Mouse (Mus musculus) layer of hippocampus, adult 8-10 months (tissue): ENCODE data around the gene Fli1. TPM values are rescaled to one million over a fixed set of nuclear protein-coding genes. Genes with fewer than 3 reads are reported as not detected.

Source experiments
- DNase-seq, 2 experiments: peaks; one replicate each; pipeline ENCODE4 v3.0.0; 2022; ENCODE audit warnings: low spot score in 2 of 2
- total RNA-seq, 4 experiments: library from RNA; stranded (reverse); gene quantifications; 2 replicates each; pipeline ENCODE4 v1.2.4; 2022

The Fli1 gene
- total RNA-seq, 4 experiments from 2014 or later, result 4.4 to 11.1 (median 6.3) TPM

GRCm38 (mm10) chr9:32549462-32550384 lies 7.1 kb upstream of the Fli1 start:
- DNase-seq, result no peak

GRCm38 (mm10) chr9:32546731-32547130 lies 4.1 kb upstream of the Fli1 start:
- no peak for DNase-seq

- DNase-seq, result no peak
Measured at GRCm38 (mm10) chr9:32544731-32545661, 2.3 kb upstream of the Fli1 start.

GRCm38 (mm10) chr9:32543923-32544575 lies 1.4 kb upstream of the Fli1 start:
- no peak for DNase-seq

- no peak for DNase-seq
Measured at GRCm38 (mm10) chr9:32543040-32543581, 450 bp upstream of the Fli1 start.

- no peak for DNase-seq
Measured at GRCm38 (mm10) chr9:32541223-32541901, 1.3 kb downstream of the Fli1 start.

- DNase-seq, result no peak
Measured at GRCm38 (mm10) chr9:32540406-32541222, 2.0 kb downstream of the Fli1 start.

GRCm38 (mm10) chr9:32540061-32540405 lies 2.6 kb downstream of the Fli1 start:
- no peak for DNase-seq

- DNase-seq, result no peak
Measured at GRCm38 (mm10) chr9:32539321-32539761, 3.3 kb downstream of the Fli1 start.

- no peak for DNase-seq
Measured at GRCm38 (mm10) chr9:32538124-32538523, 4.5 kb downstream of the Fli1 start.

- DNase-seq, result no peak
Measured at GRCm38 (mm10) chr9:32537706-32538105, 5.0 kb downstream of the Fli1 start.

GRCm38 (mm10) chr9:32535201-32535955 lies 7.3 kb downstream of the Fli1 start:
- no peak for DNase-seq

- DNase-seq, result no peak
Measured at GRCm38 (mm10) chr9:32534025-32534615, 8.5 kb downstream of the Fli1 start.

- DNase-seq, result no peak
Measured at GRCm38 (mm10) chr9:32531588-32531987, 11.1 kb downstream of the Fli1 start.

GRCm38 (mm10) chr9:32530975-32531374 lies 11.7 kb downstream of the Fli1 start:
- DNase-seq, result no peak

GRCm38 (mm10) chr9:32530188-32530587 lies 12.5 kb downstream of the Fli1 start:
- no peak for DNase-seq

GRCm38 (mm10) chr9:32529594-32529993 lies 13.1 kb downstream of the Fli1 start:
- no peak for DNase-seq

GRCm38 (mm10) chr9:32527329-32527728 lies 15.3 kb downstream of the Fli1 start:
- DNase-seq, result no peak

GRCm38 (mm10) chr9:32525787-32526186 lies 16.9 kb downstream of the Fli1 start:
- no peak for DNase-seq
